Mouse (Mus musculus): ENCODE measurements around the gene Kcnj6. TPM values are rescaled to one million over a fixed set of nuclear protein-coding genes. Genes with fewer than 3 reads are reported as not detected.

The Kcnj6 gene
- total RNA-seq, 2 experiments from 2014 or later, result not detected

DNA sequence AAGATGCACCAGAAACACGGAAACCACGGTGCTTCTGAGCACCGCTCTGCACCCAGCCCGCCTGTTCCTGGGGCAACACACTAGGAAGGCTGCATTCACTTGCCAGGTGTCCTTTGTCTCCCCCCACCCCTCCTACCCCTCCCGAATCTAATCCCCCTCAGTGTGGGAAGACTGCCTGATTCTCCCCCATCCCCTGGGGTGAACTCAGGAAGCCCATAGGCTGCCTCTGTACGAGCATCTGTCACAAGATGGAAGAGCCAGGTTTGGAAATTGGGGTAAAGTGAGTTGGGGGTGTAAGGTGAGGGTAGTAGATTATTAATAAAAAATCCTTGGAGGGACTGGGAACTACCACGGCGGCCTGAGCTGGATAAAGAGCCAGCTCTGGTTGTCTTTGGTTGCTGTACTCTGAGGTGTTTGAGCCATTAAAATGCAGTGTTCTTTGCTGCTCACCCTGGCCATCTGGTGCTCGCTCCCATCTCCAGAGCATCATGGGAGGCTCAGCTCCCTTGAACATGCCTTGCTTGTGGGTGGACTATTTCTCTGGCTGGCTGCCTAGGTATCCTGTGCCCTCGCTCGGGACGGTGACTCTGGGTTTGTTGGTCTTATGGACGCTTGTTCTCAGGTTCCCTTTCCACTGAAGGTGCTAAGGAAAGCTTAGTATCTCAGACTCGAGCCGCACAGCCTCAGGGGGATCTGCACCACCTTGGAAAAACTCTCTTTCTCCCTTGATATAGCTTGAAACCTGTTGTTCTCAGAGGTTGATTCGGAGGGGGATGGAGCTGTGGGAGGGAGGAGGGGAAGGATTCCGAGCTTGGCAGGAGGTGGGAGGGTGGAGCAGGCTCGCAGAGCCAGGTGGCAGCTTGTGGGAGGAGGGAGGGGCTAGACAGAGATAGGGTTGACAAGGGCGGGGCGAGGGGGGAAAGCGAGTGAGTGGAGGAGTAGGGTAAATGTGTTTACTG, 65.9 kb downstream of the Kcnj6 start:
- DNase-seq, result peak; percentile 5

DNA sequence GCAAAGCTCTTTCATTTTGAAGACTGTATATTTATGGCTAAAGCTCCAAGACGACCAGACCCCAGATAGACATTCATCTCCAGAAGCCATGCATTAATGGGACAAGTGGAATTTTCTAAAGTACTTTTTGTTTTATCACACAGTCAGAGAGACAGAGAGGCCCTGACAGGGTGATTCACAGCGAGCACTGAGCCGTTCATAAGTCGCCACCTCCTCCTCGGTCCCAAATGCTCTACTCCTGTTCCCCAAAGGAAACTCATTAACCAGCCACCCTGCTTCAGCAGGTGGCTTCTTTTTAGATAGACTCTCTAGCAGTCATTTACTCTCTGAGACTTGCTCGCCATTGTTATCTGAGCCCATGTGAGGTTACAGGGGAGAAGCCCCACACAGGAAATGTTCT, 72.1 kb downstream of the Kcnj6 start:
- DNase-seq, result no peak

DNA sequence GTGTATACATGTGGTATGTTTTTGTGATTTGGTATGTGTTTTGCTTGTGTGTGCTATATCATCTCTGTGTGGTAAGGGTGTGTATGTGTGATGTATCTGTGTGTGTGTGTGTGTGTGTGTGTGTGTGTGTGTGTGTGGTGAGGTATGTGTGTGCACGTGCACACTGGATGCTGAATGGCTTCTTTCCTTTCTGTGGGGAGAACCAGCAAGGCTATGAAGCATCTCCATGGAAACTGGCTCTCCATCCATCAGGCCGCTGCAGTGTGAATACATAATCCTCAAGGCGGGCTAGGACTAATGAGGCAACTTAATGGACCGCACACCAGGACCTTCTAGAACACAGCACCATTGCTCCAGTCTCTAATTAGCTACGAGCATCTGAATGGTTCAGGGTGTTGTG, 78.3 kb downstream of the Kcnj6 start:
- DNase-seq, result no peak

DNA sequence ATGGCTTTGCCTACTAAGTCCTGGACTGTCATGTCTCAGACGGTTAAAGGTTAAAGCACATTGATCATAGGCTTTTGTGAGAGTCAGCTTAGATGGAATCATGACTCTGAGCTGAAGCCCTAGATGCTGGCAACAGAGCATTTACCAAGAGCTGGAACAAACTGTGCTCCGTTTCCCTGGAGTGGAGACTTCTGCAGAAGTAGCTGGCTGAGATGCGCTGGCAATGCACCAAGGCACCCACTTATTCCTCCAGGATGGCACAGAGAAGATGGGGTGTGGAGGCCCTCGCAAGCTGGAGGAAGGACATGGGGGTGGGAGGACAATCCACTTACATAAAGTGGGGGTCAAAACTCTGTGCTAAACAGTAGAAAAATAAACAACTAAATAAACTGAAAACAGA, 91.5 kb downstream of the Kcnj6 start:
- DNase-seq, result no peak

DNA sequence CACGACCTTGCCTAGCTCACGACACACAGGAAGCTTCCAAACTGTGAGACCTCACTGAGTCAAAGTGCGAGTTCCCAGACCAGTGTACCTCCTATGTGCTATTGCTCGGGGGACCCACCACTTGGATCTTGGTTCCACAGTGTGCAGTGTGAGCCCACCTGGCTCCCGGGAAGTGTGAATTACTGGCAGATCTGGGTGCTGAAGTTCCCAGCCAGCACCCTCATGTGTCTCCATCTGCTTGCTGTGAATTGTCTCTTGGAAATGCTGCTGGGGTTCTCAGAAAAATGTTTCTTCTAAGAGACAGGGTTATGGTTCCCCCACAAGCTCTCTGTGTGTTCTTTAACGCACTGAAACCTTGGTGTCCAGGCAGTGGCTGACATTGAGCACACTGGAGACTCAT, 98.7 kb downstream of the Kcnj6 start:
- DNase-seq, result no peak

DNA sequence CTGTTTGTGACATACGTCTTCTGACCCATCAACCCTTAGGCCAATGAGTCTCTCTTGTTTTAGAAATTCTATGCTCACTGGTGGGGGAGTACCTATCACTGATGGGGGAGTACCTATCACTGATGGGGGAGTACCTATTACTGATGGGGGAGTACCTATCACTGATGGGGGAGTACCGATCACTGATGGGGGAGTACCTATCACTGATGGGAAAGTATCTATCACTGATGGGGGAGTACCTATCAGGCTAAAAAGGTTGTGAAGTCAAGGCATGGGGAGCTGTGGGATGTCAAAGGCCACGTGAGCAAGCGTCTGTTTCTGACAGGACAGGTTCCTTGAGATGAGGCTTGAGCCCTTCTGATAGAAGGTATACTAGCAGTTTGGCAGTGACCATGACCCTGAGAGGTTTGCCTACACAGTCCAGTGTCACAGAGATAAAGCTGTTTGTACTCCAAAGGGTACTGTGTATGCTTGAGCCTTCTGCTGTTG, 105.3 kb downstream of the Kcnj6 start:
- DNase-seq, result no peak

DNA sequence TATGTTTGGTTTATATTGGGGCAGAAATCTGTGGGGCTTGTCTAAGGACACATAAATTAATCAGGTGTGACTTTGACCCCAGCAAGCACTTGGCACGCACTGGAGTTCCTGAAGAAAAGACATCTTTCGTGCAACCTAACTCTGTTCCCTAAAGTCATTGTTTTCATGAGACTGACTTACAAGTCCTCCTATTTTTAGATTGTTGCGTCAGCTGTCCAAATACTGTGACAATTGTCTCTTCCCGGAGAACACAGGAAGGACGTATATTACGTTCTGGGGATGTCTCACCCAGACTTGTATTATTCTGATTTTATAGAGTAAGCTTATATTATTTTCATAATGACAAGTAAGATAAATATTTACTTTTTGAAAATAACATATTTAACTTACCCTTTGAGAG, 106.9 kb downstream of the Kcnj6 start:
- DNase-seq, result no peak

DNA sequence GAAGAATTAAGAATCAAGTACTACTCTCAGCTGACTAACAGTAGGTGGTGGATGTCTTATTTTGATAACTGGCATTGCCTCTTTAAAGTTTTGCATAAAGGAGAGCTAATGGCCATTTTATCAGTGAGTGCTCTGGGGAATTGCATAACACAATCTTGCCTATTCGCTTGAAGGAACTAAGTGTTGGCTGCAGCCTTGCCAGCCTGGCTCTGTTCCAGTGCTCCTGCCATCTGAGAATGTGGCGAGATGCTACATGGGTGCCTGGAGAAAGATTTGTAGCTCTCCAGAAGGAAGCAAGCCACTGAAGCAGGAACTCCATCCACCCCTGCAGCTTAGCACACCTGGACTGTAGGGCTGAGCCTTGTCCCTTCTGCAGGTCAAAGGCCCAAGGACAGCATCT, 107.4 kb downstream of the Kcnj6 start:
- no peak for DNase-seq

DNA sequence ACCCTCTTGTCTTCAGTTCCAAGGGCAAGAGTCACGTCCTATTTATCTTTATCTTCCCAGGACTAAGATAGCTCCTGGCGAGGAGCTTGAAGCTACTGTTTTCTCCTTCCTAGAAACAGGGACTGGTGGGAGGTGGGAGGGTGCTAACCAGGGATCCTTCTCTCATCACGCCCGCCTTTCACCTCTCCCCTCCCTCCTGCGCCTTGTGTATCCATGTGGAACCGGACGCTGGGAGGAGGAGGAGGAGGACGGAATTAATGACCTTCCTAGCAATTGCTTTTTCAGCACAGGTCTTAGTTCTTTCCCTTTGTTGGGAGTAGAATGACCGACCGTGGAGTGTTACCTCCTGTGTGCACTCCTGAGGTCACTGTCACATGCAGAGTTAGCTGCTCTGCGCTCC, 108.9 kb downstream of the Kcnj6 start:
- DNase-seq, result no peak

DNA sequence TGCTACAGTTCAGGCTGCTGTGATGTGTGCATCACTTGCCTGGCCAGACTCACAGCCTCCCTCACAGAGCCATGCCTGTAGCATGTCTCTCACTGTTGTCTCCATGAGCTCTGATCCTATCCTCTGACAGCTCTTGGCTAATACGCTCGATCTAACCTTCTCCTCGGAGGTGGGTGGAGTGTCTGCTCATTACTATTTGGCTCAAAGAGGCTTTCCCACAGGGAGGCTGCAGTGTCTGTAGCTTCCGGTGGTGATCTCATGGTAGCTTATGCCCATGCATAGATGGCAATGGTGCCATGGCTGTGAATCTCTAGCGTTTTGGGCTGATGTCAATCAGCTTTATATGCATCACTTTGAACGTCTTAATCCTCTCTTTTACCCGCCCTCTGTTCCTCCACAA, 111.1 kb downstream of the Kcnj6 start:
- no peak for DNase-seq

DNA sequence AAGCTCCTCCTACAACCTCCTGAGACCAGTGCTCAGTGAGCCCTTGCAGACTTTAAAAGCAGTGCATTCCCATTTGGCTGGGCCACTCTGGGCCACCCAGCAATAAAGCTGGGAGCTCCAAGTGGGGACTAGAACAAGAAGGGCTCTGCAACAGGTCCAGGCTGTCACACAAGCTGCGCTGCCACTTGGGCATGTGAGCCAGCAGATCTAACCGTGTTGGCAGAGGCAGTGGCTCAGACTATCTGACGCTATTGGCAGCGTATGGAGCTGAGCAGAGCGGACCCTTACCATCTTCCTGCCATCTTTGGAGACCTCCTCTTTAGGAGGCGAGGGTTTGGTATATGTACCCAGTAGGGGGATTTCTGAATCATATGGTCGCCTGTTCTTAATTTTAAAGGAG, 112.4 kb downstream of the Kcnj6 start:
- DNase-seq, result no peak

DNA sequence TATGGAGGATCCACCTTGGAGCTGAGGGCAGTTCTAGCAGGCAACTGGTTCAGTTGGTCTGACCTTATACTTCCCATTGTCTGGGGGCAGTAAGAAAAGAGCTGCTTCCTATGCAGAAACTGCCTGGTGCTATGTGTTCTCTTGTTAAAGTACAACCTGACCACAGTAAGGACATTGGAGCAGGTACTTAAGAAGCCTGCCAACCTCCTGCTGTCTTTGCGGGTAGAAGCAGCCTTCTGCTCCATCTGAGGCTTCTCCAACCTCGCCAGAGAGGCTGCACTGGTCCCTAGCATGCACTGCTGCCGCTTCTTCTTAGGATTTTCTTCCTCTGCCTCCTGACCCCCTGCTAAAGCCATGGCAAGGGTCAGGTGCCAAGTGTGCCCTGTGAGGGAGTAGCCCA, 113.6 kb downstream of the Kcnj6 start:
- no peak for DNase-seq

DNA sequence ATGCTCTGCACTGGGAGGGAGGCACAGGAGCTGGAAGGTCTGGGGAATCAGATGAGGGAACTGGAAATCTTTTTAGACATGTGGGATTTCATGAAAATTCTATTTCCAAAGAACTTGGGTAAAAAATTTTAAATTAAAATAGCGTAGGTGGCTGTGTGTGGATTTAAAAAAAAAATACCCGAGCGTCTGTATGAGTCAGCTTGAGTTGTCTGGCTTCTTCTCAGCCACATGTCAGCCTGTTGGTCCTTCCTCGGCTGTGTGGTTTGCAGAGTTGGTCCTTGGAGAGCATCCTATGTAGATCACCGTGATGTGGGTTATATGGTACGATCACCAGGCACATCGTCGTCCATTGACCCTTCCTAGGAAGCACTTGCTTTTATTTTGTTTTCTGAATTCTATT, 114.3 kb downstream of the Kcnj6 start:
- DNase-seq, result no peak

DNA sequence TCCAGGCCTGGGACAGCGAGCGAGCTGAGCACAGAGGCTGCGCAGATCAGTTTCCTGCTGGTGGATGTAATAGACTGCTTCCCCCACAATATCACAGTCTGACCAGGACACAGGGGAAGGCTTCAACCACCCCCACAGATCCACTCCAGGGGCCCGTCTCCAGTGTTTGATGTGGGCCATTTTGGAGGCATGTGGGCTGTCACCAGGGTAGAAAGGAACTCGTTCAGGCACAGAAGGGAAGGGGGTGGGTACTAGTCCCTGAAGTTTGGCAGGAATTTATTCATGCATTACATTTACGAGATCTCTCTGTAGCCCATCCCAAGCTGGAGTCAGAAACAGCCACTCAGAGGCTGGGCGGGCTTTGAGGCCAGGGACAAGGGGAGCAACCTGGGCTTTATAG, 115.4 kb downstream of the Kcnj6 start:
- no peak for DNase-seq

DNA sequence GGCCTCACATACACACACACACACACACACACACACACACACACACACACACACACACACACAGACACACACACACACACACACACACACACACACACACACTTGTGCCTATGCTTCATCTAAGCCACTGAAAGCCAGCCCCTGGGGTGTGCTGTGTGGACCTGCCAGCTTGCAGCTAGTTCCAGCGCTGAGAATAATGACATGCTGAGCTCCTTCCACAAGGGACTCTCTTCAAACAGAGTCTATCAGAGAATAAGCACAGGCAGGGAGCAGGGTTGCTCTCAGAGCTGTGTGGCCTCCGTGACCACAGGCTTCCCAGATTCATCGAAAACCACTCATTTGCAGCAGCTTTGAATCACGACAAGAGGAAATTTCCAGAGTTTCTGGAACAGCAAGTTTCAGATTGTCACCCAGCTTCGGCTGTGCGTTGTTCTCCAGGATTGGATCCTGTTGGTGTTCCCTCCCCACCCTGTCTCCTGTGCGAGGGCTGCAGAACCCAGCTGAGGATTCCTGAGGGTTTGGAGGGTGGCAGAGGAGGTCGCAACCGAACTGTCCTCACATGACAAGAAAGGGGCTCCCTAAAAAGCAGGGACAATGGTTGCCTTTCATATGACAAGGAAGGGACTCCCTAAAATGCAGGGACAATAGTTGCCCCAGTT, 124.8 kb downstream of the Kcnj6 start:
- DNase-seq, result no peak

DNA sequence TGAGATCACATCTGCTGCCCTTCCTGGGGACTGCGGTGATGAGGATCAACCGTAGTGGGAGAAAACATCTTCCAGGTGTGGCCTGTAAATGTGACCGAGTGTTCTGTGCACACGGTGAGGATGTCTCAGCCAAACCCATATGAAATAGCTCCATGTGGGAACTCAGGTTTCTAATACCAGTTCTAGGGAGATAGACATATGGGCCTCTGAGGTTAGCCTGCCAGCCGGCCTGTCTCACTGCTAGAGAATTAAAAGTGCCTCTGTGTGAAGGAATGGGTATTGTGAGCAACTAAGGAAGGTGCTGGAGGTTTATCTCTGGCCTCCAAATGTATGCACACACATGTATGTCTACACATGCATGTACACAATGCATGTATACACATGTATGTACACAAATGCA, 129.1 kb downstream of the Kcnj6 start:
- no peak for DNase-seq

DNA sequence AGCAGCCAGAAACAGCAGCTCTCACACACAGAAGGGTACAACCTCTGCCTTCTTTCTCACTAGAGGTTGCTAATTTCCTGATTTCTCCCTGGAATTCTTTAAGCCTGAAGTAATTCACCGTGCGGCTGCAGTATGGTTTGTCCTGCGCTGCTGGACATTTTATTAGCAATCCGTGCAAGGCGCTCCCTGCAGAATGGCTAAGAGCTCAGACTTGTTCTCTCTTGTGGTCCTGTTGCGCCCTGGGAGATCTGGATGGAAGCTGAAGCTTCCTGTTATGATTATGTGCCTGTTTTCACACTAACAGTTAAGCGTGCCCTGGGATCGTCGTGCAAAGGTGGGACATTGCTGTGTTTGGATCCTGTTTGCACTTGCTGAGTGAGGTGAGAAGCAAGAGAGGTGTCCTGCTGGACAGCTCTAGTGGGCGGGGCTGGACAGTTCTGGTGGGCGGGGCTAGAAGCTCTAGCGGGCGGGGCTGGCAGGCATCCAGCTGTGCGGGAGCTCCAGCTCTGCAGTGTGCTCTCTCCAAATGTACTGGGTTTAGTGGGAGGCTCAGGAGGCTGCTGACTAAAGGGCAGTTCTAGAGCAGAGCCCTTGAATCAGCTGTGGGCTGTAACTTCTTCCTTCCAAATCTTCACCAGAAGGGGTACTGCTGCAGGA, 131.1 kb downstream of the Kcnj6 start:
- DNase-seq, result peak; percentile 48

DNA sequence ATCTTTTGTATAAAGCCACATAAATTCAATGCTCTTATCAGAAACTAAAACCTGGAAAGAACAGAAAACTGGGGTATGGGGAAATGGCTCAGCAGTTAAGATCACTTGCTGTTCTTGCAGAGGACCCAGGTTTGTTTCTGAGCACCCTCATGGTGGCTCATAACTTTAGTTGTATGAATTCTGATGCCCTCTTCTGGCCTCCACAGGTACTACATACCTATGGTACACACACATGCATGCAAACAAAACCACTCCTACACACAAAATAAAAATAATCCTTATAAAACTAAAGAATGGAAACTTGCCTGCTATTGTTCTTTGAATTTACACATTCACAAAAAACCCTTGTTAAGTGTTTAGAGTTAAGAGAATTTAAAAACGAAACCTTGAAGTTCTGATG, 131.7 kb downstream of the Kcnj6 start:
- DNase-seq, result no peak

DNA sequence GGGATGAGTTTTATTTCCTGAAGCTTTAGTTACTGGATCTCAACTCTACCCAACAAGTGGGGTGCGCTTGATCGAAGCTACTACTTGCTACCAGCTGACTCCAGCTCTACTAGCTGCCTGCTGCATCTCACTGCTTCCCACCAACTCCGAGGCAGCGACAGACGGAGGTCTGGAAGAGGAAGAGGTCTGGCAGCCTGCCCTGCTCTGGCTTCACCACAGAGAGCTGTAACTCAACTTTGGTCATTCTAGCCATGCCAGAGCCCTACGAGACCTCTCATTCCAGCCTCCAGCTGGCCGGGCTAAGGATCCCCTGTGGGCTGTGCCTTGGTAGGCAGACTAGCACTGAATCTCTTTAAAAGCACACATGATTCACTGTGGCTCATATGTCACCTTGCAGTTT, 132.4 kb downstream of the Kcnj6 start:
- DNase-seq, result no peak

DNA sequence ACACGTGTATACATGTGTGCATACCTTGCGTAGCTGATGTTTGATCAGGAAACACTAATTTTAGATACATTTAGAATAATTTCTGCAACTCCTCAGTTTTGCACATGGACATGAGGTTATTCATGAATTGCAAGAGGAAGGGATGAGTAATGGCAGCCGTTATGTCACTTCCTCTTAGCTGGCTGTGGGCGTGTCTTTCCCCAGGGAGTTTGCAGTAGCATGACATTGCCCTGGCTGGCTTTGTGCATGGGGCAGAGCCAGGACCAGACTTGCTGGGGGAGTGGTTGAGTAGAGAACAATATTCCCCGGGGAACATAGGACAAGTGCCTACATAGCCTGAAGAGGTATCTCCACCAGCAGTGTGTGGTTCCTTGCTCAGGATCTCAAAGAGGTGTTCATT, 134.0 kb downstream of the Kcnj6 start:
- no peak for DNase-seq

DNA sequence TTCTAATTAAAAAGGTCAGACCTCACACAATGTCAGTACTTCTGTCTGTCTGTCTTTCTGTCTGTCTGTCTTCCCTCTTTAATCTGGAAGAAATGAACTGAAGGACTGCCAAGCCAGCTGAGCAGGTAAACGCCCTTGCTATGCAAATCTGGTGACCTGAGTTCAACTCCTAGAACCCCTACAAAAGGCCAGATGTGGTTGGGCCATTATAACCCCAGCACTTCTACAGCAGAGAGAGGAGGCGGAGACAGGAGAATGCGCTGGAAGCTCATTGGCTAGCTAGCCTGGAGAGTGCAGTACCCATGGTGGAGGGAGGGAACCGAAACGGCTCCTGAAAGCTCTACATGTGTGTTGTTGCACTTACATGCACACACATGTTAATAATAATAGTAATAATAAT, 141.5 kb downstream of the Kcnj6 start:
- no peak for DNase-seq

DNA sequence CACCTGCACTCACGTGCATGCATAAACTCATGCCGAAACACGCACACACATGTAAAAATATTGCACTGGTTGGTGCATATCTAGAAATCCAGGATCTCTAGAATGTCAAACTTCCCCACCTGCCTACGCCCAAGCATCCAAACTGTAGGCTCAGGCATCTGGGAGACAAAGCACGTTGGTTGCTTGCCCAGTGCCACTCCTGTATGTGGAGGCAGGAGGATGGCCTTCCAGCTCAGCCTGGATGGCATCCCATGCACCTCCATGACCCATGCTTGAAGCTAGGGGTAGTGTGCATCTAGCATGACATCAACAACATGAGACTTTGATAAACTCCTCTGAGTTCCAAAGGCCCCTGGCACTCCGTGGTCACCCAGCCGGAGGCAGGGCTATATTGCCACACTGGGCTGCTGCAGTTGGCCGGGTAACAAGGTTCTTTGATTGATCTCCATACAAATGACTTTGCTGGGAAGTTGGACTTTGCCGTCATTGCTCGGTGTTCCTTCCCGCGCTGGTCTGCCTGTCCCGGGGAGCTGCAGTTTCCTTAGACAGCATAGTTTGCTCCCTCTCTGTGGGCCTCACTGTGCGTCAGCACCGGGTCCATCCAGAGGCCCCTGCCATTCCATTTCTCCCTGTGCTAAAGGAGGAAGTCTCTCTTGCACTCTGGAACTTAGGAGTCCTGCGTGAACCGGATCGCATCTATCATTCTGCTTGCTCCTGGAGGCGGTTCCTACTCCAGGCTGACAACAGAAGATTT, 144.9 kb downstream of the Kcnj6 start:
- DNase-seq, result no peak

DNA sequence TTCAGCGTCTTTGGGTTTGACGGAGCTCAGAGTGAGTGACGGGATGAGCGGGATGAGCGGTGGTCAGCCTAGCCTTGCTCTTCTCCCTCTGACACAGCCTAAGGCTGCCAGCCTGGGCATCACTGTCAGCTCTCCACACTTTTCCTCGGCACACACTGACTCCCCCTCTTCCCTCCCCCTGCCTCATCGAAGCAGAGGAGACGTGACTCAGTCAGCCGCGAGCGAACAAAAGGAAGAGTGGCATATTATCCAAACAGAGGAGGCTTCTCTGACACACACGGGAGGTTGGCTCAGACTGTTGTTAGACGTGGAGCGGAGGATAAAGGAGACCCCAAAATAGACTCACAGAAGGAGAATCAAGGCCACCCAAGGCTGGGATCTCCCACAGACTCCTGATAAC, 147.1 kb downstream of the Kcnj6 start:
- DNase-seq, result no peak

Data from heart, postnatal 4 days (tissue).